Mouse (Mus musculus) stomach, postnatal 0 days (tissue): ENCODE data around the gene Tmem161a.

Source experiments
- CTCF ChIP-seq: IDR thresholded peaks from 2 replicates; pipeline ENCODE4 v1.5.1; 2016; ENCODE audit warnings: antibody characterized with exemption, low read depth, mild to moderate bottlenecking, moderate library complexity
- EP300 ChIP-seq: optimal IDR thresholded peaks from 2 replicates; pipeline ENCODE3; 2016; ENCODE audit warnings: antibody characterized with exemption

- TF ChIP-seq CTCF (no peak), EP300 (no peak)
These were observed 19.5 kb upstream of the Tmem161a start for GRCm38 (mm10) chr8:70152537-70153257.
